Mouse (Mus musculus): ENCODE measurements at regions not wholly inside any gene's neighbourhood (a gene's known extent, or its start where the extent isn't known, plus 50 kb on each side); places are given as distances from the start of the nearest gene placed in this dataset.

DNA sequence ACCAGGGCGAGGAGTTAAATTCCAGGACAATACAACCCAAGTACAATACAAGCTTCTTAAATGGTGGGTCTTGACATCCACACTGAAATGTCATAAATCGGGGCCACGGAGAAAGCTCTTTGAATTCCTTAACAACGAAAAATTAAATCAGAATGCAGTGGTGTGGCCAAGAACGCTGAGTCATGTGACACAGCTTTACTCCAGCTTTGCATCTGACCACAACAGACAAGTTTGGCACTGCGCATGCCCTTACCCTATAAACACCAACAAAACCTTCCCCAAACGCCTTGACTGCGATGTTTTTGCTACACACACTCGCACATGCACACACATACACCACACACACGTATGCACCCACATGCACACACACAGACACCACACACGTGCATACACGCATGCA is 584.8 kb upstream of the Gm10131 start:
- no peak for TF ChIP-seq POLR2A (IDR thresholded peaks at IDR 0.05; ENCODE audit: extremely low read depth, insufficient read depth, low read length)
- TF ChIP-seq CTCF (IDR thresholded peaks at IDR 0.05; ENCODE audit: extremely low read depth, insufficient read depth, low read length): no peak

All from cortical plate, adult 2 months (tissue).